Mouse (Mus musculus): ENCODE measurements around the gene Crim1.

- TF ChIP-seq POLR2A (IDR thresholded peaks at IDR 0.05; ENCODE audit: insufficient read length, low read depth) (no peak), POLR2AphosphoS2 (IDR thresholded peaks at IDR 0.05; ENCODE audit: insufficient read length, low read depth) (no peak), REST (IDR thresholded peaks at IDR 0.05; ENCODE audit: insufficient read depth, insufficient read length) (no peak), USF1 (IDR thresholded peaks at IDR 0.05; ENCODE audit: low read depth) (no peak), TCF12 (IDR thresholded peaks at IDR 0.05; ENCODE audit: insufficient read depth, poor library complexity, severe bottlenecking) (no peak), MYOD1 (IDR thresholded peaks at IDR 0.05; ENCODE audit: control insufficient read depth in 1 of 3, insufficient read length in 2 of 3, low read depth in 2 of 3) (no peak)
Observed at GRCm38 (mm10) chr17:78223988-78224387, 23.9 kb downstream of the Crim1 start.
